Mouse (Mus musculus) adrenal gland, adult (tissue): ENCODE data around the gene Gm20883.
"Not testable (repeated sequence)": the region's sequence is repeated elsewhere in the genome, so short reads cannot be mapped to it uniquely, and the experiment has no call there.

ENCODE experiments used
- DNase-seq, 2 experiments: peaks; one replicate each; pipeline ENCODE4 v3.0.0; 2022 to 2023; ENCODE audit warnings: low spot score in 1 of 2; ENCODE audit not compliant: inconsistent age in 2 of 2

Gm20883 gene

DNA sequence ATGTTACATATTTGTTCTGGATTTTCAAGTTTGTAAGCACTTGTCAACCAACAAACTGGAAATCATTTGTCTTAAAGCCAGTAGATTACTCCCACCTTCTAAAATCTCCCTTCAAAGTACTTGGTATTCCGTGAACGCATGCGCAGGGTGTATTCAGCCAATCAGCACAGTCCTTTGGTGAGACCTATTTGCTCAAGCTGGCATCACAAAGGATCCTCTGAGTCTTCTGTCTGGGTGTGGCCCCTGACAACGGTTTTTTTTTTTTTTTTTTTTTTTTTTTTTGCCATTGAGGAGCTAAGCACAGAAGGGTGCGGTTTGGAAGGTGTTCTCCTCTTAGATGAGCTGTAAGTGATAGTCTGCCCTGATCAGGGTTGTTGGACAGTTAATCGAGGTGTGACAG, at the start of gene Gm20883:
Gm20883 (plus strand) TSS at position 301 of the 400 bp plus-strand sequence.
- DNase-seq, result not testable (repeated sequence)
